Mouse (Mus musculus): ENCODE data around the gene Slc7a6. TPM values are rescaled to one million over a fixed set of nuclear protein-coding genes. Genes with fewer than 3 reads are reported as not detected.
"Not testable (repeated sequence)": the region's sequence is repeated elsewhere in the genome, so short reads cannot be mapped to it uniquely, and the experiment has no call there.

The Slc7a6 gene
- total RNA-seq, 2 experiments from 2014 or later = 10.5 to 11.5 TPM

DNA sequence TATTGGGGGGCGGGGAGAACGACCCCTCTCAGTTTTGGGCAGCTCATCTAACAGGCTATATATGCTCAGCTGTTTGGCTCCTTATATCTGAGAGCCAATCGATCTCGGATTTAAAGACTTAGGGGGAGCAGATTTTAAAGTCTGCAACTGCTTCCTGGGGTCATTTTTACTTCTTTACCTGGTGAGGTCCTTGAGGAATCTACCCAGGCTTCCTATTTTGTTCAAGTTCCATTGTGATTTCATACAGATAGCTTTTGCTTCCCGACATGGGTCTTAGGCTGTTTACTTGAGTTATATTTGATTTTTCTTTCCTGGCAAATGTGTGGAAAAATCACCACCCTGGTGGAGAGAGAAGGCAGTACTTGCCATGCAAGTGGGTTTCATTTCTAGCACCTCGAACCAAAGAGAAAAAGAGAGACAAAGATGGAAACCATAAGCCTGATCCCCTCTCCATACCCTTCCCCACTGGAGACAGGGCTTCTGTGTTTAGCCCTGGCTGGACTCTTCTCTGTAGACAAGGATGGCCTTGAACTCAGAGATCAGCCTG, 1.4 kb downstream of the Slc7a6 start:
- no peak for DNase-seq
- no peak for TF ChIP-seq CTCF (IDR thresholded peaks at IDR 0.05)
- intact Hi-C loops (cut with DNase I) = no loop called here
- peak overlapping the region; percentile 90 for H3K4me3 ChIP-seq
- peak overlapping the region; percentile 90 for H3K27ac ChIP-seq

DNA sequence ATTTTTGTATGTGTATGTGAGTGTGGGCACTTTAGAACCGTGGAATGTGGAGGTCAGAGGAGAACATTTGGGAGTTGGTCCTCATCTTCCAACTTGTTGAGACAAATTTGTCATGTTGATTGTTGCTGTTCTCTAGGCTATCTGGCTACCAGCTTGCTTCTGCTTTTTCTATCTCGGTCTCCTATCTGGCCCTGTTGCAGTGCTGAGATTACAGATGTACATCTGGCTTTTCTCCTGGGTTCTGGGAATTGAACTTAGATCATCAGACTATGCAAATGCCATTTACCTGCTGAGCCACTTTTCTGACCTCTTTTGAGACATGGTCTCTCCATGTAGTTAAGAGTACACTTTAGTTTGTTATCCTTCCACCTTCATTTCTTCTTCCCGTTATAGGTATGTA, 4.9 kb downstream of the Slc7a6 start:
- TF ChIP-seq CTCF (IDR thresholded peaks at IDR 0.05) = no peak
- intact Hi-C loops (cut with DNase I) = no loop called here
- Histone ChIP-seq H3K4me3 (no peak overlapping the region), H3K27ac (no peak overlapping the region)
- no peak for DNase-seq

DNA sequence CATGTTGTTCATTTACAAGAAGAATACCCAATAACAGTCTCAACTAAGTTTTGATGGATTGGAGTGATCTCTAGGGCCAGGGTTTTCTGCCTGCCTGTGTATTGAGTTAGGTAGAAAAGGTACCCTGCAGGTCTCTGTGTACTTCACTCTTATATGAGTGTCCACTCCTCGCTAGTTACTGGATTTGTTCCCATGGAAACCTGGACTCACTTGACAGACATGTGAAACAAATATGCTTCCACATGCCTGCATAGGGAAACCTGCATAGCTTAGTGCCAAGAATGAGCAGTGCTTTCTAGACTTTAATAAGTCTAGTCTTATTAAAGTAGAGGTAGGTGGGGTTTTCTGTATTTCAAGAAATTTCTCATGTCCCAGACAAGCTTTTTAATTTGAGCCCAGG, 8.2 kb downstream of the Slc7a6 start:
- intact Hi-C loops (cut with DNase I) = no loop called here
- DNase-seq = no peak
- TF ChIP-seq CTCF (IDR thresholded peaks at IDR 0.05) = no peak
- H3K27ac ChIP-seq = no peak overlapping the region
- no peak overlapping the region for H3K4me3 ChIP-seq

GRCm38 (mm10) chr8:106177594-106177993, 8.9 kb downstream of the Slc7a6 start:
- intact Hi-C loops (cut with DNase I) = no loop called here
- Histone ChIP-seq H3K4me3 (no peak overlapping the region), H3K27ac (no peak overlapping the region)
- DNase-seq = no peak
- TF ChIP-seq CTCF (IDR thresholded peaks at IDR 0.05) = no peak

DNA sequence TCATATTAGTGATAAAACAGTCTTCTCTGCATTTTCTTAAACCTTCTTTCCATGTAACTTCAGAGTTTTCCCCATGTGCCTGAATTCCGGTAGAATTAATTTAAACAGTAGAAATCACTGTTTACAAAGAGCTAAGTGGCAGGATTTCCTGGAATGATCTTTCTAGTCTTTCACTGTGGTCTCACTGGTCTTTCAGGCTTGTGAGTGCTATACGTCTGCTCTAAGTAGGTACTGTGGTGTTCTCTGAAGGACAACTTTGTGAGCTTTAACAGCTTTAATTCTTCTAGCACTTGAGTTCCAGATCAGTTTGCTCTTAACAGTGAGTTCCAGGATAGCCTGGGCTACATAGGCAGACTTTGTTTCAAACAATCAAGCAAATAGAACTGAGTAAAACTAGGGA, 9.8 kb downstream of the Slc7a6 start:
- no peak for TF ChIP-seq CTCF (IDR thresholded peaks at IDR 0.05)
- H3K4me3 ChIP-seq = no peak overlapping the region
- H3K27ac ChIP-seq = no peak overlapping the region
- DNase-seq = no peak
- intact Hi-C loops (cut with DNase I) = no loop called here

DNA sequence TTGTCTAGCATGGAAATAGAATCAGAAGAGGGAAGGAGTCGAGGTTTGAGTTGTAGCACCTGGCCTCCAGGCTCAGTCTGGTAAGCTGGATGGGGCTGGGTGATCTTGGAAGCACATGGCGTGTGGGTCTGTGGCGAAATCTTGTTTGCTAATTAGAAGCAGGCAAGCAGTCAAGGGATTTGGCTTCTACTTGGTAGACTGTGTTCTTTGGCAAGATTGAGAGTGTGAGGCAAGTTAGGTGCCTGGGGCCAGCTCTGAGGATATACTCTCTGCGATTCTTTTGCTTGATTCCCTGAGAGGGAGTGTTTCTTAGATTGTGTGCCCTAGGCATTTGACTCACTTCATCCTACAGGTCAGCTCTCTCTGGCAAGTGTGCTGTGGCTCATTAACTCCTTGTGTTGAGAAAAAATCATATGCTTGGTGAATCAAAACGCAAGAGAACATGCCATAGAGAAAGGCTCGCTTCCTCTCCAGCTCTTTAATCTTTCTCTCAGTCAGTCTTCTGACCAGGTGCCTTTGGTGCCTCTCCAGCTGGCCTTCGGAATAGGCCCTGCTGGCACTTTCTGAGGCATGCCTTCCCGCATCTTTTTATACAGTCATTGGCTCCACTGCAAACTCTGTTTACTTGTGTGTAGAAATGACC, 17.1 kb downstream of the Slc7a6 start:
- peak; percentile 78 for DNase-seq
- Histone ChIP-seq H3K4me3 (peak overlapping the region; percentile 33), H3K27ac (peak overlapping the region; percentile 77)
- intact Hi-C loops (cut with DNase I) = no loop called here
- TF ChIP-seq CTCF (IDR thresholded peaks at IDR 0.05) = no peak

- H3K27ac ChIP-seq = peak overlapping the region; percentile 77
- intact Hi-C loops (cut with DNase I) = no loop called here
- TF ChIP-seq CTCF (IDR thresholded peaks at IDR 0.05) = no peak
These were observed 17.7 kb downstream of the Slc7a6 start for GRCm38 (mm10) chr8:106186394-106186793.

GRCm38 (mm10) chr8:106189162-106189561, 20.5 kb downstream of the Slc7a6 start:
- Histone ChIP-seq H3K27ac (no peak overlapping the region; the same call in 1 of the 2 replicates), H3K4me3 (no peak overlapping the region)
- intact Hi-C loops (cut with DNase I) = no loop called here
- DNase-seq = no peak
- no peak for TF ChIP-seq CTCF (IDR thresholded peaks at IDR 0.05)

More at GRCm38 (mm10) chr8:106186394-106186793, 17.7 kb downstream of the Slc7a6 start:
- H3K4me3 ChIP-seq = no peak overlapping the region; the same call in 1 of the 2 replicates
- DNase-seq = no peak

DNA sequence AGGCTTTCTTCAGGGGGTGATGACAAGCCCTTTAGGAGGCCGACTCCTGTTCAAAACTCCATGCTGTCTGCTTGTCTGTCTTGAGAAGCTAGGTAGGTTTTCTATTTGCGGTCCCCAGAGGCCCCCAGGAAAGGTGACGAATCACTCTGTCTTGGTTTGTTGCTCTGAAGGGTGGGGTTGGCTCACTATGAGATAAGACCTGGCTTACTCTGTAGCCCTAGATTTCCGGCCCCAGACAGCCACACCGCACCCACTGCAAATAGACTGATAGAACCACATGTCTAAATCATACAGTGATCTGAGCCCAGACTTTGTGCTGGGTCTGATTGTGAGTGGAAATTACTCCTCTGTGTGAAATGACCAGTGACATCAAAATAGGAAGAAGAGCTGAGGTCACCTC, 23.0 kb downstream of the Slc7a6 start:
- H3K27ac ChIP-seq = no peak overlapping the region
- no peak for TF ChIP-seq CTCF (IDR thresholded peaks at IDR 0.05)
- H3K4me3 ChIP-seq = no peak overlapping the region
- DNase-seq = no peak
- intact Hi-C loops (cut with DNase I) = no loop called here

- Histone ChIP-seq H3K4me3 (no peak overlapping the region), H3K27ac (no peak overlapping the region)
- no peak for TF ChIP-seq CTCF (IDR thresholded peaks at IDR 0.05)
- DNase-seq = no peak
- intact Hi-C loops (cut with DNase I) = no loop called here
These were observed 24.5 kb downstream of the Slc7a6 start for GRCm38 (mm10) chr8:106193162-106193561.

- no peak for TF ChIP-seq CTCF (IDR thresholded peaks at IDR 0.05)
- no peak for DNase-seq
- Histone ChIP-seq H3K27ac (no peak overlapping the region), H3K4me3 (no peak overlapping the region)
- intact Hi-C loops (cut with DNase I) = no loop called here
These were observed 25.4 kb downstream of the Slc7a6 start for GRCm38 (mm10) chr8:106194062-106194461.

GRCm38 (mm10) chr8:106198741-106199140, 30.1 kb downstream of the Slc7a6 start:
- peak; percentile 41 for DNase-seq
- Histone ChIP-seq H3K4me3 (no peak overlapping the region), H3K27ac (no peak overlapping the region)
- TF ChIP-seq CTCF (IDR thresholded peaks at IDR 0.05) = peak; percentile 79
- intact Hi-C loops (cut with DNase I) = loop anchor here (1.0 to 5.0 kb wide), 2 partner anchors 41 to 58 kb away; no protein-coding TSS in a partner anchor

- not testable (repeated sequence) for DNase-seq, H3K27ac ChIP-seq, H3K4me3 ChIP-seq
- intact Hi-C loops (cut with DNase I) = loop anchor here (5.0 kb wide), 1 partner anchor 42 kb away; no protein-coding TSS in a partner anchor
These were observed 30.9 kb downstream of the Slc7a6 start for GRCm38 (mm10) chr8:106199596-106199995.
